Mouse (Mus musculus): ENCODE measurements at regions not wholly inside any gene's neighbourhood (a gene's known extent, or its start where the extent isn't known, plus 50 kb on each side); places are given as distances from the start of the nearest gene placed in this dataset.

GRCm38 (mm10) chr16:76821261-76821660, 192.2 kb upstream of the Usp25 start:
- Histone ChIP-seq H3K4me3 (no peak overlapping the region), H3K36me3 (replicated peaks) (no peaks in the 10 kb centered on the region), H3K4me2 (no peak overlapping the region), H3K9me3 (no peaks in the 10 kb centered on the region; the same call in 1 of the 2 replicates), H3K27ac (no peak overlapping the region), H3K27me3 (replicated peaks) (no peaks in the 10 kb centered on the region), H3K4me1 (no peaks in the 10 kb centered on the region), H3K9ac (no peak overlapping the region)
- 91% methylated on average over 10 of the region's 10 CpGs for WGBS
- no peak for ATAC-seq (replicated peaks)

GRCm38 (mm10) chr16:76816056-76816885, 197.2 kb upstream of the Usp25 start:
- H3K36me3 ChIP-seq (replicated peaks), result no peaks in the 10 kb centered on the region
- 93% methylated on average over 17 of the region's 17 CpGs for WGBS
- no peak overlapping the region for H3K27ac ChIP-seq
- H3K9ac ChIP-seq, result no peak overlapping the region
- no peak for ATAC-seq (replicated peaks)
- H3K4me2 ChIP-seq, result no peak overlapping the region
- H3K27me3 ChIP-seq (replicated peaks), result no peaks in the 10 kb centered on the region
- H3K4me3 ChIP-seq, result no peak overlapping the region
- H3K4me1 ChIP-seq, result no peaks in the 10 kb centered on the region
- no peaks in the 10 kb centered on the region for H3K9me3 ChIP-seq

- WGBS, result 33% methylated on average over 3 of the region's 3 CpGs
- no peaks in the 10 kb centered on the region for H3K9me3 ChIP-seq
Measured at GRCm38 (mm10) chr16:76803725-76804124, 209.8 kb upstream of the Usp25 start.

GRCm38 (mm10) chr16:76786405-76787155, 226.9 kb upstream of the Usp25 start:
- Histone ChIP-seq H3K9me3 (no peaks in the 10 kb centered on the region), H3K4me1 (no peaks in the 10 kb centered on the region), H3K9ac (no peak overlapping the region), H3K27me3 (replicated peaks) (no peaks in the 10 kb centered on the region), H3K27ac (no peak overlapping the region), H3K4me3 (no peak overlapping the region), H3K36me3 (replicated peaks) (no peaks in the 10 kb centered on the region), H3K4me2 (no peak overlapping the region)
- WGBS, result 76% methylated on average over 6 of the region's 6 CpGs
- no peak for ATAC-seq (replicated peaks)

More at GRCm38 (mm10) chr16:76803725-76804124, 209.8 kb upstream of the Usp25 start:
- H3K27me3 ChIP-seq (replicated peaks), result no peaks in the 10 kb centered on the region
- H3K4me1 ChIP-seq, result no peaks in the 10 kb centered on the region
- no peak overlapping the region for H3K9ac ChIP-seq
- H3K27ac ChIP-seq, result no peak overlapping the region
- H3K4me2 ChIP-seq, result no peak overlapping the region
- no peaks in the 10 kb centered on the region for H3K36me3 ChIP-seq (replicated peaks)
- no peak overlapping the region for H3K4me3 ChIP-seq
- no peak for ATAC-seq (replicated peaks)

GRCm38 (mm10) chr16:76782656-76783055, 230.8 kb upstream of the Usp25 start:
- Histone ChIP-seq H3K4me2 (no peak overlapping the region), H3K9me3 (no peaks in the 10 kb centered on the region)
- ATAC-seq (replicated peaks), result no peak

GRCm38 (mm10) chr16:76775790-76776189, 237.7 kb upstream of the Usp25 start:
- no peak overlapping the region for H3K9ac ChIP-seq
- H3K4me2 ChIP-seq, result no peak overlapping the region
- no peak overlapping the region for H3K4me3 ChIP-seq
- ATAC-seq (replicated peaks), result 0 out of 2 replicates have a peak, but pooled peaks have one; percentile 37
- H3K27me3 ChIP-seq (replicated peaks), result no peaks in the 10 kb centered on the region
- H3K9me3 ChIP-seq, result no peaks in the 10 kb centered on the region
- 25% methylated on average over 2 of the region's 2 CpGs for WGBS
- no peaks in the 10 kb centered on the region for H3K36me3 ChIP-seq (replicated peaks)
- no peaks in the 10 kb centered on the region for H3K4me1 ChIP-seq
- no peak overlapping the region for H3K27ac ChIP-seq

More at GRCm38 (mm10) chr16:76782656-76783055, 230.8 kb upstream of the Usp25 start:
- Histone ChIP-seq H3K4me1 (no peaks in the 10 kb centered on the region), H3K27ac (no peak overlapping the region), H3K27me3 (replicated peaks) (no peaks in the 10 kb centered on the region), H3K36me3 (replicated peaks) (no peaks in the 10 kb centered on the region), H3K4me3 (no peak overlapping the region), H3K9ac (no peak overlapping the region)
- 68% methylated on average over 5 of the region's 5 CpGs for WGBS

- Histone ChIP-seq H3K9ac (no peak overlapping the region), H3K4me2 (no peak overlapping the region), H3K9me3 (no peaks in the 10 kb centered on the region), H3K4me3 (no peak overlapping the region), H3K27me3 (replicated peaks) (no peaks in the 10 kb centered on the region), H3K27ac (no peak overlapping the region), H3K4me1 (no peaks in the 10 kb centered on the region), H3K36me3 (replicated peaks) (no peaks in the 10 kb centered on the region)
- no peak for ATAC-seq (replicated peaks)
- WGBS, result 36% methylated on average over 8 of the region's 8 CpGs
Measured at GRCm38 (mm10) chr16:76774032-76774431, 239.5 kb upstream of the Usp25 start.

GRCm38 (mm10) chr16:76773466-76773865, 240.0 kb upstream of the Usp25 start:
- no peaks in the 10 kb centered on the region for H3K9me3 ChIP-seq
- no peaks in the 10 kb centered on the region for H3K4me1 ChIP-seq
- no peak for ATAC-seq (replicated peaks)
- no peak overlapping the region for H3K27ac ChIP-seq
- no peaks in the 10 kb centered on the region for H3K36me3 ChIP-seq (replicated peaks)
- H3K4me3 ChIP-seq, result no peak overlapping the region
- H3K4me2 ChIP-seq, result no peak overlapping the region
- no peak overlapping the region for H3K9ac ChIP-seq
- H3K27me3 ChIP-seq (replicated peaks), result no peaks in the 10 kb centered on the region

GRCm38 (mm10) chr16:76768607-76769006, 244.9 kb upstream of the Usp25 start:
- H3K9ac ChIP-seq, result no peak overlapping the region
- no peaks in the 10 kb centered on the region for H3K36me3 ChIP-seq (replicated peaks)
- WGBS, result 82% methylated on average over 9 of the region's 9 CpGs
- no peak overlapping the region for H3K4me3 ChIP-seq
- no peaks in the 10 kb centered on the region for H3K4me1 ChIP-seq
- H3K27me3 ChIP-seq (replicated peaks), result no peaks in the 10 kb centered on the region
- H3K4me2 ChIP-seq, result no peak overlapping the region
- ATAC-seq (replicated peaks), result no peak
- H3K9me3 ChIP-seq, result no peaks in the 10 kb centered on the region
- no peak overlapping the region for H3K27ac ChIP-seq

GRCm38 (mm10) chr16:76766636-76767035, 246.9 kb upstream of the Usp25 start:
- 85% methylated on average over 3 of the region's 3 CpGs for WGBS

GRCm38 (mm10) chr16:76765536-76765935, 248.0 kb upstream of the Usp25 start:
- no peak overlapping the region for H3K4me3 ChIP-seq
- WGBS, result 21% methylated on average over 7 of the region's 7 CpGs
- H3K9ac ChIP-seq, result no peak overlapping the region
- no peak for ATAC-seq (replicated peaks)
- no peaks in the 10 kb centered on the region for H3K27me3 ChIP-seq (replicated peaks)
- no peak overlapping the region for H3K27ac ChIP-seq
- H3K36me3 ChIP-seq (replicated peaks), result no peaks in the 10 kb centered on the region
- H3K4me1 ChIP-seq, result no peaks in the 10 kb centered on the region
- H3K9me3 ChIP-seq, result no peaks in the 10 kb centered on the region
- H3K4me2 ChIP-seq, result no peak overlapping the region

More at GRCm38 (mm10) chr16:76766636-76767035, 246.9 kb upstream of the Usp25 start:
- Histone ChIP-seq H3K9ac (no peak overlapping the region), H3K27me3 (replicated peaks) (no peaks in the 10 kb centered on the region), H3K27ac (no peak overlapping the region), H3K4me3 (no peak overlapping the region), H3K4me1 (no peaks in the 10 kb centered on the region), H3K4me2 (no peak overlapping the region), H3K9me3 (no peaks in the 10 kb centered on the region), H3K36me3 (replicated peaks) (no peaks in the 10 kb centered on the region)
- ATAC-seq (replicated peaks), result no peak

GRCm38 (mm10) chr16:76764994-76765393, 248.5 kb upstream of the Usp25 start:
- no peak for ATAC-seq (replicated peaks)
- Histone ChIP-seq H3K9ac (no peak overlapping the region), H3K9me3 (no peaks in the 10 kb centered on the region), H3K27ac (no peak overlapping the region), H3K27me3 (replicated peaks) (no peaks in the 10 kb centered on the region), H3K4me2 (no peak overlapping the region), H3K4me3 (no peak overlapping the region), H3K4me1 (no peaks in the 10 kb centered on the region), H3K36me3 (replicated peaks) (no peaks in the 10 kb centered on the region)
- 65% methylated on average over 5 of the region's 5 CpGs for WGBS
